Mouse (Mus musculus) regulatory T cell (primary cell): ENCODE data around the gene Acad12.
"Not testable (repeated sequence)": the region's sequence is repeated elsewhere in the genome, so short reads cannot be mapped to it uniquely, and the experiment has no call there.

Source experiments
- in situ Hi-C: fragments of 300-600 bp; cut with MboI, MseI; formaldehyde crosslinking; loops from one replicate; pipeline ENCODE4 v1.15.1; 2025; ENCODE audit warnings: high pct_unique_total_duplicates

Acad12 gene

DNA sequence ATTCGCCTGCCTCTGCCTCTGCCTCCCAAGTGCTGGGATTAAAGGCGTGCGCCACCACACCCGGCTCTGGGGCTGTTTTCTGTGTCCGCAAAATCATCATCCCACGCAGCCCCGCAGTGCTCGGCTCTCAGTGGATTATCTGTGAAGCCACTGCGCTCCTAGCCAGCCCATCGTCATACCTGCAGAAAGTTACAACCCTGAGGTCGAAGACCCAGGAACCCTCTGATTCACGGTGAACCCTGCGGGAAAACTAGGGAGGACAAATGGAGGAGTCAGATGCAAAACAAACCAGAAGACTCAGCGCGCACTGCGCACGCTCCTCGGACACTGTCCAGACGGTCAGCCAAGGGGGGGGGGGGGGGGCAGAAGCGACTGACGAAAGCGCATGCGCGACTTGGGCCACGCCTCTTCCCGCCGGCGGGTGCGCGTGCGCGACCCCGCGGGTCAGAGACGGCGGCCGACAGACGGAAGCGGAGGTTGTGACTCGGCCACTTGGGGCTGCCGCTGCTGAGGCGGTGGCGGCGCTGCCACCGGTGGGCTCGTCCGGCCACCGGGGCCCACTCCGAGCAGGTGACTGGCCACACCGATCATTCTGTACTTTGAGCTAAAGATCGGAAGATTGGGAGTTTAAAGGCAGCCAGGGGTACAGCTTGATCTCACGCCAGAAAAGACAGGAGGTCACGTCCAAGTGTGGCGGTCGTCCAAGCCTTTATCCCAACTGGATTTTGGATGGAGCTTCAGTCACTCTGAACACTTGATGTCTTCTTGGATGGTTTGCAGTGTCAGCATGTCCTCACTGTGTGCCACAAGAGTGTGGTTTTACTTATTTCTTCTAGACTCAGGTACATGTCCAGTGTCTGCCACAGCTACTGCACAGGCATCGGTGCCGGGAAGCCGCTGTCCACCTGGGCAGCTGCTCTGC is at the start of gene Acad12:
TSS of gene Acad12 (minus strand) at position 347 of the 922 bp plus-strand sequence.
- in situ Hi-C loops: no loop called here

DNA sequence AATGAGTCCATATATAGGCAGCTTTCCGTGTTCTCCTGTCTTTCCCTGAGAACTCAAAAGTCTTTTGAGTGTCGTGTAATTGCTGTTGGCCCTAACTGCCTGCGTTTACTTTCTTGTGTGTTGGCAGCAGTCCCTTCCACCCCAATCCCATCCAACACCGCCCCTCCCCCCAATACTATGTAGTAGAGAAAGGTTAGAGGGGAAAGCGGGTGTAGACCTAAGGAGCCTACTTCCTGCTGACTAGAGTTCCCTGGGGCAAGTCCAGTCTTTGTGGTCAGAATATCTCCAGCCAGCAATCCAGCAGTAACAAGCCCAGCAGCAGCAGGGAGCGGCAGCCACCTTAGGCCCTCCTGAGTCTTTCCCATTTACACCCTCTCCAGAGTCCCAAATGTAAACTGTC is 49.7 kb upstream of the Acad12 start:
- in situ Hi-C loops: no loop called here

DNA sequence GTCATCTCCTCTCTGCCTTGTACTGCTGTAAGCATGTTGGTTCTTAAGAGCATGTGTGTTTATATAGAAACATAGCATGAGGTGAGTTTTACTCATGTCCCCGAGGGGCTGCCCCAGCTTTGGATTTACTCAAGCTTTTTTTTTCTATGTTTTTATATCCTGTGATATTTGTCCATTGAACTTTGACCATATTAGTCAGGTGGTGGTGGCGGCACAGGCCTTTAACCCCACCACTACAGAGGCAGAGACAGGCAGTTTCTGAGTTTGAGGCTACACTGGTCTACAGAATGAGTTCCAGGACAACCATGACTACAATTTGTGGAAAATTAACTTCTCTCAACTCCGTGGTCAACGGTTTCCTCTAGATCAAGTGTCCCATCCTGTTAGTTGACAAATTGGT is 48.3 kb upstream of the Acad12 start:
- in situ Hi-C loops: no loop called here

DNA sequence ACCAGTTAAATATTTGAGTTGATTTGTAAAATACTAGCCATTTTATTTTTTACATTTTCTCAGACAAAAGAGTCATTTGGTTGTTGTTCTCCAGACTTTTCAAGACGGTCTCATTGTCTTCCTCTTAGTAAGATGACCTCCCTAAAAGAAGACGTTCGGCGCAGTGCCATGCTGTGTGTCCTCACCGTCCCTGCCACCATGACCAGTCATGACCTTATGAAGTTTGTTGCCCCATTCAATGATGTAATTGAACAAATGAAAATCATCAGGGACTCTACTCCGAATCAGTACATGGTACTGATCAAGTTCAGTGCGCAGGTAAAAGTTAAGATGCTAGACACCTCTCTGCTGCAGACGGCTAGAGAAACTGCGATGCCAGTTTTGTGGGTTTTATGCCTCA is 46.2 kb upstream of the Acad12 start:
- in situ Hi-C loops: no loop called here

DNA sequence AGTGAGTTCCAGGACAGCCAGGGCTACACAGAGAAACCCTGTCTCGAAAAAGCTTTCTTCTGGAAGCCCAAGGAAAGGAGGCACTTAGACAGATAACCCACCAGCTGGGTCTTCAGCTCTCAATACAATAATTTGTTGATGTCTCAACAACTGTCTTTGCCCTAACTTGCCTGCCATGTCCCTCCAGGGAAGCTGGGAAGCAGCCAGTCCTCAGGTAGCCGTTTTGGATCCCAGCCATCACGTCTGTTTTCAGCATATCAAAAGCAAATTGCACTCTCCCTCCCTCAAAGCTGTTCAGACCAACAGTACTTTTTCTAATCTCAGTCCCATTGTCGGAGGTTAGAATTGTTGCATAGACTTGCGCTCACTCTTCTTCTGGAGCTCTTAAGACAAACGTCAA is 45.3 kb upstream of the Acad12 start:
- in situ Hi-C loops: no loop called here

DNA sequence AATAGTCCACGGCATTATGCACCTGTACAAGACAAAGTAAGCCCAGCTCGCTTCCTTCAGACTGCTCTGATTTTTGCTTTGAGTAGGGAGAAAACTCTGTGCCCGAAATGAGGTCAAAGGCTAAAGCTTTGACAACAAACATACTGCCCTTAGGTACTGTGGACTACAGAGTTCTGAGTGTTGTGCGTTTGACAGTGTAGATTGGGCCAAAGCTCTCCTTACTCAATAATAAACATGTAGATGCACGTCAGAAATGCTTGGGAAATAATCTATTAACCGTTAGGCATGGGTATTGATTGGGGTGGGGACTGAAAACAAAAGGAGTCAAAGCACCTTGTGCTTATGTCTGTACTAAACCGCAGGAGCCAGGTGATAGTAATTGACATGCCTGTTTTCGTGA is 44.7 kb upstream of the Acad12 start:
- in situ Hi-C loops: no loop called here

DNA sequence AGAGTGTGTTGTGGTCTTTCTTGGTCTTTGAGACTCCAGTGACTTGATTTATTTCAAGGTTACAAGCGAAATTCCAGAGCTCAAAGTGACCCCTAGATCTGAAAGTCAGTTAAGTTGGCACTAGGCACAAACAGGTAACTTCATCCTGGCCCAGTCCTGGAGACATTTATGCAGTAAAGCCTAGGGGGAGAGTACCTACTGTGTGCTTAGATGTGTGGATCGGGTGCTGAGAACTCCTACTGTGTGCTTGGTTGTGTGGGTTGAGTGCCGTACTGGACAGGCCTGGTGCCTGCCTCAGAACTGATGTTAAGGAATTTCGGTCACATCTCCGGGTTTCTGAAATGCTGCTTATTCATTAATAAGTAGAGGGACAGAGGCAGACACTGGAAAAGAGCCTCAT is 42.8 kb upstream of the Acad12 start:
- in situ Hi-C loops: no loop called here

DNA sequence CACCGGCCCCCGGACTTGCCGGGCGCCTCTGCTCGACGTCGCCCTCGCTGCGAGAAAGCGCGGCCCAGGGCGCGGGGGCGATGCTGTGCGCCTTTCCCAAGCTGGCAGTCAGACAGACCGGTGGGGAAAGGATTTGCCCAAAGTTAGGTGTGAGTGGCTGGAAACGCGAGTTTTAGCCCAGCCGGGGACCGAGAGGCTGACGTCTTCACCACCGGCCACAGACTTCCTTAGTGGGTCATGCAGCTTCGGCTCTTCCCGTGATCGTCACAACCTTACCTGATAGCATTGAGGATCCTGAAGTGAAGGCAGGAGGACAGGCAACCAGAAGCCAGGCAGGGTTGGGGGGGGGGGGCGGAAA is 42.1 kb upstream of the Acad12 start:
- in situ Hi-C loops: no loop called here

DNA sequence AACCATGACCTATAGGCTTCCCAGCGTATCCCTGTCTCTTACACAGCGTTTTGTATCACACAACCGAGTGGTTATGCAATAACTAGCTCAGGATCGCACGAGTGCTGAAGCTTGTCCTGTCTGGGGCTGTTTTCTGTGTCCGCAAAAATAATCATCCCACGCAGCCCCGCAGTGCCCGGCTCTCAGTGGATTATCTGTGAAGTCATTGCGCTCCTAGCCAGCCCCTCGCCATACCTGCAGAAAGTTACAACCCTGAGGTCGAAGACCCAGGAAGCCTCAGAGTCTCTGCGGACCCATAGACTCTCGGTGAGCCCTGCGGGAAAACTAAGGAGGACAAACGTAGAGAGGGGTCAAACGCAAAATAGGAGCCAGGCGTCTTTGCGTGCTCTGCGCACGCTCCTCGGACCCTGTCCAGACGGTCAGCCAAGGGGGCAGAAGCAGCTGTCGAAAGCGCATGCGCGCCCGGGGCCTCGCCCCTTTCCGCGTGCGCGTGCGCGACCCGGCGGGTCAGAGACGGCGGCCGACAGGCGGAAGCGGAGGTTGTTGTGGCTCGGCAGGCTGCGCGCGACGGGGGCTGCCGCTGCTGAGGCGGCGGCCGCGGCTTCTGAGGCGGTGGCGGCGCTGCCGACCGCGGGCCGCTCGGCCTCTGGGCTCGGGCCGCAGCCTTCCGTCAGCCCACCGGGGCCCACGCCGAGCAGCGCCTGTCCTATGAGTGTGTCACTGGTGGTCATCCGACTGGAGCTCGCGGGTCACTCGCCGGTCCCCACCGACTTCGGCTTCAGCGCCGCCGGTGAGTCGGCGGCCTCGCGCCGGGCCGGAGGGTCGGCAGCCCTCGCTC is 41.5 kb upstream of the Acad12 start, which contains the start of the genes Acad10 and Brap:
TSS of gene Acad10 (minus strand) at position 456 of the 838 bp plus-strand sequence.
TSS of gene Brap (plus strand) at position 505 of the 838 bp plus-strand sequence.
- in situ Hi-C loops: no loop called here

DNA sequence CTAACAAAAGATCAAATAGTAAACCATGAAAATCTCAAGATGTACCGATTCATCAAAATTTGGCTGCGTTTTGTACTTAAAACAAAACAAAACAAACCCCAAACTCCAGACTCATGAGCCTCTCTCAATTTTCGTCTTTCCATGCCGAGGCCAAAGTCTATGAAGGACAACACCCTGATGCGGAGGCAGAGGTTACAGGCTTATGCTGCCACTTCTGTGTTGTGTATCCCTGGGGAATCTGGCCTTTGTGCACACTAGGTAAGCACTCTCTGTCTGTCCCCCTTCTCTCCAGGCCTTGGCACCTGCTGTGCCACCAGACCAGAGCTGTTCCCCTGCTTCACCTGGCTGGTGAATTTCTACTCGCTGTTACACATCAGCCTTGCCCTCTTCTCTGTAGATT is 38.9 kb upstream of the Acad12 start:
- in situ Hi-C loops: not testable (repeated sequence)

DNA sequence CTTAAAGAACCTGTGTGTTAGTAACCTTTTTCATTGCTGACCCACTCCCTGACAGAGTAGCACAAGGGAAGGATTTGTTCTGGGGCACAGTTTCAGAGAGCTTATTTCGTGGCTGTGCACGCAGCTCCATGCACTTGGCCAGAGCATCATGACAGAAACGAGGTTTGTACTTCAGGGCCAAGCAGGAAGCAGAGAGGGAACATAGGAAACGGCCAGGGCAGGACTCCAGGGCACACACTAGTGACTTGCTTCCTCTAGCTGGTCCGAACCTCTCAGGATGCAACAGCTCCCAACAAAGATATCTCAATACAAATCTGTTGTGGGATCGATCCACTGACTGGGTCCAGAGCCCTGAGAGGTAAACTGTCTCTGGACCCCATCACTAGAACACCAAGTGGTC is 38.1 kb upstream of the Acad12 start:
- in situ Hi-C loops: not testable (repeated sequence)

DNA sequence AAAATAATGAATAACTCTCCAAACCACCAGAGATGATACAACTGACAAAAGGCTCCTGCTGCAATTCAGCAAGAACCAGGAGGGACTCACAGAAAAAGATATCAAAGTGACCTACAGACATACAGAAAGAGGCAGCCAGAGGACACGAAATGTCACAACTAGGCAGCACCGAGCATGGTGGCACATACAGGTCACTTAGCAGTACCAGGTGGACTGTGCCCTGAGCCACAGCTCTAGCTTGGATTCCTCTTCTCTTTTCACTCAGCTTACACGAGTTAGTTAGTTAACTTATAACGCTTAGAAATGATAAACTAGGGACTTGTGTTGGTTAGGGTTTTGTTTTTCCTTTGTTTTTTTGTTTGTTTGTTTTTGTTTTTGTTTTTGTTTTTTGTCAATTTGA is 35.8 kb upstream of the Acad12 start:
- in situ Hi-C loops: no loop called here

DNA sequence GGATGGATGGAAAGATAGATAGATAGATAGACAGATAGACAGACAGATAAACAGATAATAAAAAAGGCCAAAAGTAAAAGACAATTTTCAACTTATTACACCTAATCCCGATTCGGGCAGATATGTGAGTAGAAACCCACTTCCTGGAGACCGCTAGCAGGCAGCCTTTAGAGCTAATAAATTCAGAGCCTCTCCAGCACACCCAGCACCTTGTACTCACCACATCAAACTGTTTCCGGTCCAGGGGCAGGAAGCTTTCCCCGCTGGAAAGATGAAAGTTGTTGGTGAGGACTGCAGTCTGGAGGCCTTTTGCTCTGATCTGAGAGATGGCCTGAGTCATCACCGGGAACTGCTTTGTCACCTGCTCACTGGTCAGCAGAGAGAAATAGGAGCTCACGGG is 30.4 kb upstream of the Acad12 start:
- in situ Hi-C loops: no loop called here

DNA sequence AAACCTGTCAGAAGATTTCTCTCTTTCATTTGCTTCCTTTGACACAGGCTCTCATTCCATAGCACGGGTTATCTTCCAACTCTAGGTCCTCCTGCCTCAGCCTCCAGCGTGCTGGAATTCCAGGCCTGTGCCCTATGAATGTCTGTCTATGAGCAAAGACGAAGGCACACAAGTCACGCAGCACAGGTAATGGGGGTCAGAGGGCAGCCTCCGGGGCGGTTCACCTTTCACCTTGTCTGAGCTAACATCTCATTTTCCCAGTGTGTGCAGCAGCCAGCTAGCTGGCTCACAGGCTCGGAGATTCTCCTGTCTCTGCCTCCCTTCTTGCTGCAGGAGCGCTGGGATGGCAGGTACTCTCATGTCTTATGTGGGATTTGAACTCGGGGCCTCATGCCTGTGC is 20.9 kb upstream of the Acad12 start:
- in situ Hi-C loops: no loop called here

DNA sequence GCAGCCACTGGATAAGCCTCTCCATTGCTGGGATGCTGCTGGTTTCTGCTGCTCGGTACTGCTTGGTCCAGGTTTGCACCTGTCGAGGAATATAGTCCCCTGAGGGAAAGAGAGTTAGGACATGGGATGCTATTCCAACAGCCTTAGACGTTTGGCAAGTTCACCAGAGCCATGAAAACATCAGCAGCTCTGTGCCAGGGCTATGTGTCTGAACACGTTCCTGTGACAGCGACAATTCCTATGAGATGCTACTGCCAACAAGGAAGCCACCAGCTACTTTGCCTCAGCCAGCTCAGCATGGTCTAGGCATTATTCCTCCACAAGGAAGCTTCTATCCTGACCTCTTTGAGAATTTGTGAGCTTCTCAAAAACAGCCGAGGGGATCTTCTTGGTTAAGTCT is 18.6 kb upstream of the Acad12 start:
- in situ Hi-C loops: no loop called here

DNA sequence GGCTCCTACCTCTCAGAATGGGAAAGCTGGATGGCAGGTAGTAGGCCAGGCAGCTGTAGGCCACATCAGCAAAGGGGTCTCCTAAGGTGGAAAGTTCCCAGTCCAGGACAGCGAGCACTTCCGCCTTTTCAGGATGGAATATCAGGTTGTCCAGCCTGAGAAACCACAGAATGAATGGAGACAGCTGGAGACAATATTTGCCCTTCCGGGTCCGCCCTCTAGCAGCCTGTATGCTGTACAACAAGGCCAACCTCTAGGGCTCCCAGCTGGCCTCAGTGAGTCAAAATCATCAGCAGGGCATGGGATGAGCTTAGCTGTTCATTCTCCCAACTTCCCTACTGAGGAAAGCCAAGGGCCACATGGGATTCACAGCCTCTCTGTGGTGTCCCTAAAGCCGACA is 15.9 kb upstream of the Acad12 start:
- in situ Hi-C loops: no loop called here

DNA sequence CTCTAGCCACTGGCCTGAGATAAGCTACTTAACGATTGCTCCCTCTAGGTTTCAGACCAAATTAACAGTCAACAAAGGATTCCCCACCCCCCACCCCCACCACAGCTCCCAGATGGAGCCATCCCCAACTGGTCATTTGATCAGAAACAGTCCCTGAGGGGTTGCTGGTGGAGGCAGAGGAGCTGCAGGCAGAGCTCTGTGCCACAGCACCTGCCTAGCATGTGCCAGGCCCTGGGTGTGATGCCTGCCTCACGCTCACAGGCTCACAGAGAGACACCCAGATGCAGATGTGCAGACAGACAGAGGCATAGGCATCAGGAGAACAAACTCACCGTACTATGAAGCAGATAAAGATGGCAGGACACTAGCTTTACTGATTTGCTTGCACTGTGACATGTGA is 14.1 kb upstream of the Acad12 start:
- in situ Hi-C loops: no loop called here

DNA sequence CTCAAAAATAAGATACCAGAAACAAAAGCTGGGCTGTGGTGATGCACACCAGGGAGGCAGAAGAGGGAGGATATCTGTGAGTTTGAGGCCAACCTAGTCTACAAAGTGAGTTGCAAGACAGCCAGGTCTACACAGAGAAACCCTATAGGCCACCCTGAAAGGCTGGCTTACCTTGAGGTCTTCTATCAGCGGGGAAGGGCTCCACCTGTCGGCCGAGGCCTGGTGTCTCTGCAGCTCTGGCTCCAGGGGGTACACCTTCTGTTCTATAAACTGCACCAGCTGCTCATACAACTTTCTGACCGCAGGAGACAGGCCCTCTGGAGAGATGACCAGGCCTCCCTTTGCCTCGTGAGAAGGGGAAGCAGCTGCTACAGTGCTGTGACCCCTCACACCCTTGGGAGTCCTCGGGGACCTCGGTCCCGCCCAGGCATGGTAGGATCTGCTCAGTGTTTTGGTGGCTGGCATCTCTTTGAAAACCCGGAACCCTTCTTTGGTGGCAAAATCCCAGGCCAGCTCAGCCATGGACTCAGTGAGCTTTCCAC is 12.4 kb upstream of the Acad12 start:
- in situ Hi-C loops: not testable (repeated sequence)

DNA sequence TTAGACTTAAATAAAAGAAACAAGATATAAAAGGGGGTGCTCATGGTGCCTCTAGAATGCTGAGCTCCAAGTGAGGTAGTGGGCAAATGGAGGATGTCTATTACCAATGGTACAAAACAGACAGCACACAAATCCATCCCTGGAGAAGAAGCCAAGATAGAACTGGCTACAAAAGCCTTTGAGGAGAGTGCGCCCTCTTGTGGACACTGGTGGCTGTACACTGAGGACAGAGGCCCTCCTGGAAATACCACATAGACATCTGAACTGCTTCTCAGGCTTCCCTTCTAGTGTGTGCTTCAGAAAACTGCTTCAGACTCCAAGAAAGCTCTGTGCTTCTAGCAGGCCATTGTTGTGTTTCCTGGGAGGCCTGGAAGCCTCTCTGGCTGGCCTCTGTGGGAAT is 9.1 kb upstream of the Acad12 start:
- in situ Hi-C loops: no loop called here

DNA sequence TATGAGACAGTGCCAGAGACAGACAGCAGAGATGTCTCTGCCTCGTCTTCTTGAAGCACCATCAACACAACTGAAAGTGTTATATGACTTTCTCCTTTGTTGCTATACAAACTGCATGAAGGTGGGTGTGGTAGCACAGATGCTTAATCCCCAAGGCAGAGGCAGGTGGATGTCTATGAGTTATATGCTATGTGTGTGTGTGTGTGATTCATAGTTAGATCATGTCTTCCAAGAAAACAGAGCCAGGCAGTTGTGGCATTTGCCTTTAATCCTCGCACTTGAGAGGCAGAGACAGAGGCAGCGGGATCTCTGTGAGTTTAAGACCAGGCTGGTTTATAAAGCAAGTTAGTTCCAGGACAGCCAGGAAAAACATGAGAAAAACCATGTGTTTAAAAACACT is 4.5 kb upstream of the Acad12 start:
- in situ Hi-C loops: no loop called here

DNA sequence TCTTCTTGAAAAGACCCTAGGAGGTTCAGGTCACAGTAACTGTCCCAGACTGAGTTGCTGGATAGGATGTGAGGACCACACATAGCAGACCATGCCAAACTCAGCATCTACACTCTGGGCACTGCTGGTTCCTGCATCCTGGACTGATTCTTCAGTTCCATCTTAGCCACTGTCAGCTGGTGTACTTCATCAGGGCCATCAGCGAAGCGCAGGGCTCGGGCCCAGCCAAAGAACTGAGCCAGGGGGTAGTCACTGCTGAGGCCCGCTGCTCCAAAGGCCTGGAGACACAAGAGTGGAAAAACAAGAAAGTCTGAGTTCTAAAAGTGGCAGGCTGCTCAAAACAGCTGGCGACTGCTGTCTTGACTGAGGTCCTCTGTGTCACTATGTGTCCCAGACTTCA is 2.4 kb upstream of the Acad12 start:
- in situ Hi-C loops: no loop called here

DNA sequence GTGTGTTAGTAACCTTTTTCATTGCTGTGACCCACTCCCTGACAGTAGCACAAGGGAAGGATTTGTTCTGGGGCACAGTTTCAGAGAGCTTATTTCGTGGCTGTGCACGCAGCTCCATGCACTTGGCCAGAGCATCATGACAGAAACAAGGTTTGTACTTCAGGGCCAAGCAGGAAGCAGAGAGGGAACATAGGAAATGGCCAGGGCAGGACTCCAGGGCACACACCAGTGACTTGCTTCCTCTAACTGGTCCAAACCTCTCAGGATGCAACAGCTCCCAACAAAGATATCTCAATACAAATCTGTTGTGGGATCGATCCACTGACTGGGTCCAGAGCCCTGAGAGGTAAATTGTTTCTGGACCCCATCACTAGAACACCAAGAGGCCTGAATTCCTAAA is 3.8 kb downstream of the Acad12 start:
- in situ Hi-C loops: not testable (repeated sequence)
